Mouse (Mus musculus): ENCODE measurements around the gene Wnk3.
"Not testable (repeated sequence)": the region's sequence is repeated elsewhere in the genome, so short reads cannot be mapped to it uniquely, and the experiment has no call there.

DNA sequence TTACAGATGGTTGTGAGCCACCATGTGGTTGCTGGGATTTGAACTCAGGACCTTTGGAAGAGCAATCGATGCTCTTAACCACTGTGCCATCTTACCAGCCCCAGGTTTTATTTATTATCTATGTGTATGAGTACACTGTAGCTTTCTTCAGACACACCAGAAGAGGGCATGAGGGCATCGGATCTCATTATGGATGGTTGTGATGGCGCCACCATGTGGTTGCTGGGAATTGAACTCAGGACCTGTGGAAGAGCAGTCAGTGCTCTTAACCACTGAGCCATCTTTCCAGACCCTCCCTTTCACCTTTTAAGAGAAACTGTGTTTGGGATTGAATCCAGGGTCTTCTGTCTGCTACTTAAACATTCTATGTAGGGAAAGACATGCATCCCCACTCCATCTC lies 24.7 kb upstream of the Wnk3 start:
- peak; percentile 51 for TF ChIP-seq CTCF (IDR thresholded peaks at IDR 0.05; ENCODE audit: low read depth, low read length)
- TF ChIP-seq POLR2A (IDR thresholded peaks at IDR 0.05; ENCODE audit: insufficient read depth, low read length); EP300 (IDR thresholded peaks at IDR 0.05; ENCODE audit: insufficient read depth, low read depth, low read length): not testable (repeated sequence)

Data from ES-Bruce4 (cell line).